Mouse (Mus musculus) G1E (cell line): ENCODE measurements around the gene Ncaph2.

Experiments
- CTCF ChIP-seq: IDR thresholded peaks from 2 replicates; pipeline ENCODE4 v1.5.1; 2012; ENCODE audit warnings: low read depth, low read length, inconsistent platforms, mixed read lengths
- GATA1 ChIP-seq: IDR thresholded peaks from 2 replicates; pipeline ENCODE4 v1.6.1; 2012; ENCODE audit warnings: borderline replicate concordance, low read length, inconsistent platforms, mixed read lengths
- GATA2 ChIP-seq: IDR thresholded peaks from 2 replicates; pipeline ENCODE4 v1.6.1; 2012; ENCODE audit warnings: low read depth, low read length, inconsistent platforms, borderline replicate concordance
- POLR2AphosphoS5 ChIP-seq: IDR thresholded peaks from 2 replicates; pipeline ENCODE4 v1.6.1; 2012; ENCODE audit warnings: low read depth, low read length, inconsistent platforms; ENCODE audit not compliant: insufficient replicate concordance
- TAL1 ChIP-seq: conservative IDR thresholded peaks from 2 replicates; pipeline ENCODE4 v1.6.1; 2012; ENCODE audit warnings: low read depth, low read length, inconsistent platforms, mixed read lengths

DNA sequence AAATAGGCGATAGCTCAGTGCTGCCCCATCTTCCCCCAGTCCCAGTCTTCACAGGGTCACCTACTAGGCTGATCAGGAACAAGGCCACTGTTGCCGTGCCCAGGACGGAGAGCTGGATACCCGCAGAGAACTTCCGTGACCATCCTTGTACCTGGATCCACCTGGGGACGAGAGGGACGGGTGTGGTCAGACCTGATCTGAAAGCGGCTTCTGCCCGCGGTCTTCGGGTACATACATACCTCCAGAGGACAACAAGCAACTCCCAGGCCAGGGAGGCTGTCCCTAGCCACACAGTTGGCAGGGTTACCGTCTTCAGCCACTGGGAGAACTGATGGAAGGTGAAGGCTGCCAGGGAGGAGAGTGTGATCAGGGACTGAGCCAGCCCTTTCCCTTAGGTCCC, 2.7 kb upstream of the Ncaph2 start:
- TF ChIP-seq GATA2 (no peak), CTCF (no peak), GATA1 (no peak), TAL1 (no peak), POLR2AphosphoS5 (no peak)
